Mouse (Mus musculus) adrenal gland, postnatal 36 days (tissue): Measurements from ENCODE around the gene Ubr4. TPM values are rescaled to one million over a fixed set of nuclear protein-coding genes. Genes with fewer than 3 reads are reported as not detected.
"Not testable (repeated sequence)": the region's sequence is repeated elsewhere in the genome, so short reads cannot be mapped to it uniquely, and the experiment has no call there.

Source experiments
- DNase-seq, 2 experiments: peaks; one replicate each; pipeline ENCODE4 v3.0.0; 2021; ENCODE audit warnings: mixed read lengths in 1 of 2
- total RNA-seq, 2 experiments: library from RNA; stranded (reverse); gene quantifications; 2 replicates each; pipeline ENCODE4 v1.2.3; 2021

Gene Ubr4
- total RNA-seq, 2 experiments from 2014 or later = 159 to 191 TPM

DNA sequence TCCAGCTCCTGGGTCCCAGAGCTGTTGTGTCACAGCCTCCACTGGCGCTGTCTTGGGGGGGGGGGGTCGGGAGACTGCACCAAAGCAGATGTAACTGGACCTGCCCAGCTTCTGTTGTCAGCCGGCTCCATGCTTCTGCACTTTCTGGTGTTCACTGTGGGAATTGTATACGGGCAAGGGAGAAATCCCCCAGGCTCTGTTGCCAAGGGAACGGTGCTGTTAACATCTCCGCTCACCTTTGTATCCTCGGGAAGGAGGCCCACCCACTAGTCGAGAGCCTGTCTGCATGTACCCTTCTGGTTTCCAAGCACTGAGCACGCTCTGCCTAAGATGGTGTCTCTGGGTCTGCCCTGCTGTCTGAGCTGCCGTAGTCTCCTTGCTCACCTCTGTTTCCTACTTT lies 134.7 kb downstream of the Ubr4 start:
- no peak for DNase-seq

DNA sequence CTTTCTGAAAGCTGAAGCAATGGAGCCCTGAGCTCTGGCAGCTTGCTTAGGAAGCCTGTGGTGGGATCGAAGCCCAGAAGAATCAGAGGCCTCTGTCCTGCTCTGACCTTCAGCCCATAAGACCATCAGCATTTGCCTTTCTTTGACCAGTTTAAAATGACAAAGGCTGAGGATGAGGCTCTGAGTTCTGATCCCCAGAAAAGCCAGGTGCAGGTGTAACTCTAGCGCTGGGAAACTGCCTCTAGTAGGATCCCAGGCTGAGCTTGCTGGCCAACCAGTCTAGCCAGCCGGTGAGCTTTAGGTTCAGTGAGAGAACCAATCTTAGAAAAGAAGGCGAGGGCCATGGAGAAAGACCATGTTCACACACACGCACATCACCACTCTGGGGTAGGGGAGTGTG lies 135.9 kb downstream of the Ubr4 start:
- DNase-seq = no peak

DNA sequence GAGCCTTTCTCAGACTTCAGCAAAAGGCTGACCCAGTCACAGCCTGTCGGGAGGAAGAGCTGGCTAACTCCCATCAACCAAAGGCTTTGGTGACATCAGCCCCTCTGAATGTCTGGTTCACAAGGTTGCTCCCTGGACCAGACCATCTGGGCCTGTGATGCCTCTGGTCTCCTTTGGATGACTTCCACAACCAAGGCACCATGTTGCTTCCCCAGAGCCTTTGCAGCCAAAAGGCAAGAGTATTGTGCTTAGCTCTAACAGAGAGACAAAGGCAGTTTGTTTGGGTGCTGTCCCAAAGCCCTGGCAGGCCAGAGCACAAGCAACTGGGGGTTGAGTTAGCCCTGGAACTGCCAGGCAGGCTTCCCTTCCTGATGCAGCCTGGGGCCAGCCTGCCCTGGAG lies 137.5 kb downstream of the Ubr4 start:
- DNase-seq = no peak

DNA sequence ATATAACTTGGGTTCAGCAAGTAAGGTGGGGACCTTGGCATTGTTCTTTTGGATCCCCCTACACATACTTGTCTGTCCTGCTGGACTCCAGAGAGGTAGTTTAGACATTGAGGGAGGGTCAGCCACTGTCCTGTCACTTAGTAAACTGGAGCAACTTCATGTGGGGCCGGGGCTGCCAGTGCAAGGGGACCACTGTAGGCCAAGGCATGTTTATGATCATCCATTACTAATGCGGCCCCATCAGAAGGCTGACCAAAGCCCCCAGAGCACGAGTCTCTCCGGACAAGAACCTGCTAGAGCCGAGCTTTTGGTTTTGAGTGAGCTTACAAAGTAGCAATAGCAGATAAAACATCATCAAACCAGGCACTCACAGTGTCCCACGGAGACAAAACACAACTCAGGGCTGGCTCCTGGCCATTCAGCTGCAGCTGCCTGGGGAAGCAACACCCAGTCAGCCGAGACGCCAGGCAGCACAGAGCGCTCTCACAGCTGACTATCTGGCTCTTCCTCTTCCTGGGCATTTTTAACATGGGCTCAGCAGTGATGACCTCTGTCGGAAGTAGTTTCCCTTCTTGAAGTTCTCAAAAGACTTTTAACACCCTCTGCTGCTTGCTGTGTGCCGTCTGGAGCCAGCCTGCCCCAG lies 138.1 kb downstream of the Ubr4 start:
- peak in 1 of 2 experiments; percentile 34 for DNase-seq

DNA sequence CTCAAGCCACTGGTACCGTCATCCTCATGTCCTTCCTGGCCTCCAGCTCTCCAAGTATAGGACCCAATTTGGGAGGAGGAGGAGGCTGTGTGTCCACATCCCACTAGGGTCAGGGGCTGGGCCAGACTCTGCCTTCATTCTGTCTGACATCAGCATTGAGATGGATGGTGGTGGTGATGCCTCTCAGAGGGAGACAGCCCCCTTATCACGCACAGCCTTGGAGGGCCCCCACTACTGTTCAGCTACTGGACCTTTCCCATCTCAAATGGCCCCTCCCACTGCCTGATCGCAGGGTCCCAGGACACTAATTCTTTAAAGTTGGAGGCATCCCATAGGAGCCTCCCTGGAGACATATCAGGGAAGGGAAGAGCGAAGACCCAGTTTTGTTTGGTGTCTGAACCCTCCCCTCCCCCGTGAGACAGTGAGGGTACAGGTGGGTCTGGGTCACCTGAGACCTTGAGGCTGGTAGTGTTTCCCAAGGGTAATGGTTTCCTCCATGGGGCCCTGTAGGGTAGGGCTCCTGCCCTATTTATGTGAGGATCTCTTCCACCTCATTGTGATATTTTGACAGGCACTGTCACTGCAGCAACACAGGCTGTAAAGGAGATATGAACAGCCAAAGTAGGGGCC lies 139.2 kb downstream of the Ubr4 start:
- DNase-seq = no peak

DNA sequence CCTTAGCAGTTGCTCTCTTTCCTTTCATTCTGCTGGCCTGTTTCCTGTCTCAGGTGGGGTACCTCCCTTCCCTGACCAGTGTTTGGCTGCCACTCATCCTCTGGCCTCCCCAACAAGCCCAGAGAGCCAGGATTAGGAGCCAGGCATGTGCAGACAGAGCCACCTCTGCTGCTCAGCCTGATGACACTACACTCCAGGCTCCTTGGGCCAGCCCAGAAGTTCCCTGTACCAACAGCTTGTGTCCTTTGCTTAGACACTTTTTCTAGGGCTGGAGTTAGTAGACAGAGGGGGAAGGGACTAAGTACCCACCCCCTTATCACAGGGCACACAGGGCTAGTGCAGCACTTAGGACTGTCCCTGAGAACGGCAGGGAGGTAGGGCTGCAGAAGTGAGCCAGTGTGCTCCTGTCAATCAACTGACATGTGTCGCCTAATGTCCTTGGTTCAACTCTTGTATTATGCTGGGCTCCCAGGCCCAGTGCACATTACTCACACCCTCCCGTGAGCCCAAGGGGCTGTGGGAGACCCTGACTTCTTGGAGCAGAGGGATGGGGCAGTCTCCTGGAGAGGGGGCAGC lies 139.9 kb downstream of the Ubr4 start:
- DNase-seq = peak in 1 of 2 experiments; percentile 27

DNA sequence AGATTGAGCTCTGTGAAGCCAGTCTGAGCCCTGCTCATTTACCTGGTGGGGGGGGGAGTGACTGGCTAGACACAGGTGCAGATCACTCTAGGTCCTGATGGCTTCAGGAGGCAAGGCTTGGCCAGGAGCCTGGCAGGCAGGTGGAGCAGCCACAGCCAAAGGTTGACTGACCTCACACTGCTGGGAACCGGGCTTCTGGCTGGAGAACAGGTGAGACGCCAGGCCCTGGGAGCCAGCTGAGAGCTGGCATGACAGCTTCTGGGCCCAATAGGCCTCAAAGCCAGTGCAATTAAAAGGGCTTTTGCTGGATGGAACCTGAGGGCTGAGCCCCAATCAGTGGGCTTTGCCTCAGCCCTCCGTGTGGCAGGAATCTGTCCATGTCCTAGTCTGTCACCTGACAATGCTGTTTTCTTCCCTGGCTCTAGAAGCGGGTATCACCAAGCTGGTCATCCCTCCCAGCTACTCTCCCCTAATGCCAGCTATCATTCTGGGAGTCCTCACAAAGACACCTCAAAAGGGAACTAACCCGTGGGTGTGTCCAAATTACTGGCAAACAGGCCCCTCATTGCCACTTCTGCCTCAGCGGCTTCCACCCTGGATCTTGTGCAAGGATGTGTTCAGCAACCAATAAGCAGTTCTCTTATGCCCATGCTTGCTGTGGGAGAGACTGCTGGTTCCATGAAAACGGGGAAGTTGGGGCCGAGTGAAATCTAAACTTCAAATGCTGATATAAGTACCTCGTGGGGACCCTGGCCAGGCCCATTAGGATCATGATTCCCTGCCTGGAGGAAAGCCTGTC lies 141.0 kb downstream of the Ubr4 start:
- DNase-seq = peak in 1 of 2 experiments; percentile 28

DNA sequence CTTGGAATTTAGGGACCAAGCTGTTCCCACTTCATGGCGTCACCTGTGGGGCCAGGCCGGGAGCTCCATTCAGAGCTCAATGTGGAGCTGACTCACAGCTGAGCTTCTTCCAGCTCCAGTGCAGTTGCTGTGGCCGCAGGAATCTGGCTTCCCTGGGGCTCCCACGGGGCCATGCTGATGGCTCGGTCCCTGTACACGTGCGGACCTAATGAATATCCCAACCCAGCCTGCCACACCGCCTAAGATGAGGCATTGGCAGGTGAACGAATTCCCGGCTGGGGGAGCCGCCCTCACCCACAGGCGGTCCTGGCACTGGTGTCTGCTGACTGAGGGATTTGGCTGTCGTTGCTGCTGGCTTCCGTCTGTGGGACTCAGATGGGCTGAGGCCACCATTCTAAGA lies 148.4 kb downstream of the Ubr4 start:
- DNase-seq = no peak

DNA sequence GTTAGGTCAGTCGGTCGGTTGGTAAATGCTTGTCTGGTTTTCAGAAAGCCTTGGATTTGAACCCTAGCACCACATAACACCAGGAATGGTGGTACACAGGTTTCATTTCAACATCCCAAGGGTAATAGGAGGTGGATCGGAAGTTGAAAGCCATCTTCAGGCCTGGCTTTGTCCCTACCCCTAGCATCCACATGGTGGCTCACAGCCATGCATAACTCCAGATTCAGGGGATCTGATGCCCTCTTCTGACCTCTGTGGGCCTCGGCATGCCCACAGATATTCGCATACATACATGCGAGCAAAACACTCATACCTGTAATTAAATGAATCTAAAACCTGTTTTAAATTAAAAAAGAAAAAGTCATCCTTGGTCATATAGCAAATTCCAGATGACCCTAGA lies 149.3 kb downstream of the Ubr4 start:
- no peak for DNase-seq

DNA sequence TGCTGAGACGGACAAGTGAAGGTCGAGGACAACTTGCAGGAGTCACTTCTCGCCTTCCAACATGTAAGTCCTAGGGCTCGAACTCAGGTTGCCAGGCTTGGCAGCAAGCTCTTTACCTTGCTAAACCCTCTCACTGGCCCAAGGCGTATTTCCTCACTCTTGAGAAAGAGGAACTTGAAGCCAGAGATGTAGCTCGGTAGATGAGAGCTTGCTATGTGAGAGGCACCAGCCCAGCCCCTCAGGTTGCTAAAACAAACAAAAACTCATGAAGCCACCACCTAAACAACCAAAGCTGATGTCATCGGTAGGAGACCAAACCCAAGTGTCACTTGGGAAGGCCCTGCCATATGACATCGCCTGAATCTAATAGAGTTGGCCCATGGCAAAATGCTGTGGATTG lies 151.5 kb downstream of the Ubr4 start:
- no peak for DNase-seq

DNA sequence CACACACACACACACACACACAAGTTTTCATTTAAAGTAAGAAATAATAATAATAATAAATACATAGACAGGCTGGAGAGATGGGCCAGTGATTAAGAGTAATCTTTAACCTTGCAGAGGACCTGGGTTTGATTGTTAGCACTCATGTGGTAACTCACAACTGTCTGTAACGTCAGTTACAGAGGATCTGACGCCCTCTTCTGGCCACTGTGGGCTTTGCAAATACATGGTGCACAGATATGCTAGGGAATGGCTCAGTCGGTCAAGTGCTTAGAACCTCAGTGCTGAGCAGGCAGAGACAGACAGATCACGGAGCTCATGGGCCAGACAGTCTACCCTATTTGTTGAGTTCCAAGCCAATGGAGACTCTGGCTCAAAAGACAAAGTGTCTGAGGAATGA lies 153.3 kb downstream of the Ubr4 start:
- no peak for DNase-seq

DNA sequence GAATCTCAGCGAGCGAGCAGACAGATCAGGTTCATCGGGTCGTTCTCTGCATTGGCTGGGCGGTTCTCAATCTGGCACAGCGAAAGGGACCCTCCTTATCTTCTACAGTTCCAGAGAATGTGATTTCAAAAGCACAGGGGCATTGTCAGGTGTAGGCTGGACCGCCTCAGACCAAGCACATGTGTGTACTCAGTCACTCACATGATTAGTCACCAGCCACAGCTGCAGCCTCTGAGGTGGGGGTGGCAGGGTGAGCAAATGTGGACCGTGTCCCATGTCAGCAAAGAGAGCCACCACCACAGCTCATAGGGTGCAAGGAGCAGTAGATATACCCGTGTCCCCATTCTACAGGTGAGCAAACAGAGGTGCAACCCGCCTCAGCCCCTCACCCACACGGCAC lies 154.3 kb downstream of the Ubr4 start:
- no peak for DNase-seq

DNA sequence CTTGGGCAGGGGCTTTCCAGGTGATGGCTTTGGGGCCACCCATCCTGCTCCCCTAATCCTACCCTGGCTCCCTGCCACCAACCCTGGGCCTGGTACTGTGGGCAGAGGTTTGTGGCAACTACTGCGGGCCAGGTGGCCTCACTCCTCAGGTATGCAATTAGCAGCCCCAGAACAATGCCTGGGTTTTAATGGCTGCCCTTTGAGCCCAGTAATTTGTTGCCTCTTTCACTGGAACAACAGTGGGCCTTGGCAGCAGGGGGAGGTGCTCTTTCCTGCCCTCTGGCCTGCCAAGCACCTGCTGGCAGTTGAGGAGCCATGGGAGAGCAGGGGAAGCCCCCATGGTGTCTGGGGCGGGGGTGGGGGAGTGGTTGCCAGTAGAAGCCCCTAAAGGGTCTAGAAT lies 156.7 kb downstream of the Ubr4 start:
- no peak for DNase-seq

DNA sequence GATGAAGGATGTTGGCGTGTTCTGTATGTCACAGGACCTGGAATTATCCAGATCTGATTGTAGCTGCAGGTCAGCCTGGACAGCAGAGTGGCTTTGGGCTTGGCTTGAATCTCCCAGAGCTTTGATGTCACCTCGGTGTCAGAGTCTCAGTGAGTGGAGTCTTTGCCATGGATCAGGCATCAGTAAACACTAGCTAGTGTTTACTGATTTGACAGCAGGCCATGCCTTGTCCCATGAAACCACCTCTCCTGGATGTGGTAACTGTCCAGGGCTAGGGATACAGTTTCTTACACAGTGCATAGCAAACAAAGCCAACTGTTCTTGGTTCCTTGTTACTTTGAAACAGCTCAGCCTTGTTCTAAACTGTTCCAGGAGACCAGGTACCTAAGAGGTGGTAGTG lies 159.1 kb downstream of the Ubr4 start:
- DNase-seq = no peak

DNA sequence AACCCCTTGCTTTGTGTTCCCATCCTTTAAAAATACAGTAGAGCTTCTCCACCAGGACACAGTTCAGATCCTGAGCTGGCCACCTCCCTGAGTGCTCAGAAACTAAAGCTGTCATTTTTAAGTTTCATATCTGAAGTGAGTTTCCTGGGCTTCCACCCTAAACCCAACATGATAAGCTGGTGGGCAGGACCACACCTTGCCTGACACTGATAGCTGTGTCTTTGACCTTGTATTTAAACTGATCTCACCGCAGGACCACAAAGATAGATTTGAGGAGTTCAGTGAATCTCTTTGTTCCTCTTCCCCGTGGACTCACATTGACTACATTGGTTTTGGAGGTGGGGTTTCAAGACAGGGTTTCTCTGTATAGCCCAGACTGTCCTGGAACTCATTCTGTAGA lies 160.6 kb downstream of the Ubr4 start:
- no peak for DNase-seq

DNA sequence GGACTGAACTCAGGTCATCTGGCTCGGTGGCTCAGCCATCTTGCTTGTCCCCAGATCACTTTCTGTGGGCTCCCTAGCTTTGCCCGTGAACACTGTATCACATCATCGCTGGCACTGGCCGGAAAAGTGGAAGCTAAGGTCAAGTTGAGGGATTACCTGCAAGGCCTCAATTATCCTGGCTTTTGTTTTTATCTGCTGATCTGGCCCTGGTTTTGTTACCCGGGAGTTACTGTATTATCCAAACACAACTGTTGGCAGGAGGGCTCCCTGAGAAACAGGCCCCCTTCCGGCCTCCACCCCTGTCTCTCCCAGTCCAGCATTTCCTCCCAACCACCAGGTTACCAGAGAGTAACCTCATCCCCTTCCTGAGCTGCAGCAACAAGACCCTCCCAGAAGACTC lies 166.8 kb downstream of the Ubr4 start:
- DNase-seq = no peak

DNA sequence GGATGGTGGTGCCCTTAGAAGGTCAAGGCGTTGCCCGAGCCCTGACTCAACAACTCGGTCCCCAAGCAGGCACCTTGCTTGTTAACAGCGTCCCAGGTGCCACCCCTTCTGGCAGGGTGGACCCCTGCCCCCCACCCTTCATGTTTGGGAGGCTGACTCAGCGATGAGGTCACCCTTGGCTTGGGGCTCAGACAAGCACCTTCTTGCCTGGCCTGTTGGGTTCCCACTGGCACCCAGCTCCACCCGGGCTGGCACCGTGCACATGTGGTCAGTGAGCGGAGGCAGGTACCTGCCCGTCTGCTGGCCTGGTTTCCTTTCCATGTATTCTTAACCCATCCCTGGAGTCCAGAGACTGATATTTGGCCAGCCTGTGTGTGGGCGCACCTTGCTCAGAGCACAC lies 169.5 kb downstream of the Ubr4 start:
- no peak for DNase-seq

DNA sequence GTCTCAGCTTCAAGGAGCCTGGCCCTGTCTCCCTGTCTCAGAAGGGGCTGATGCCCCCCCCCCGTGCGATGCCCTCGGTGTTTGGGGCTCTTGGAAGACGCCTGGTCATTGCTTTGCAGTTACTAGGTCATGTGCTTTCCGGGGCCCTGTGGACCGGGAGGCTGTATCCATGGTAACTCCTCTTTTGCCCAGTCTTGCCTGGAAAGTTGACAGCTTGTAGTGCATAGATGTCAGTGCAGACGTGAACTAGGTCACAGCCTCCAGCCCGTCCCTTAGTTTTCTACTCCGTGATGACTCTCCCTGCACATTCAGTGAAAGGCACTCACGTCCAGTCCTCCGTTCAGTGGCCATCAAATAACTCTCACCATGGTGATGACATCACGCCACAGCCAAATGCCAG lies 174.1 kb downstream of the Ubr4 start:
- DNase-seq = no peak

DNA sequence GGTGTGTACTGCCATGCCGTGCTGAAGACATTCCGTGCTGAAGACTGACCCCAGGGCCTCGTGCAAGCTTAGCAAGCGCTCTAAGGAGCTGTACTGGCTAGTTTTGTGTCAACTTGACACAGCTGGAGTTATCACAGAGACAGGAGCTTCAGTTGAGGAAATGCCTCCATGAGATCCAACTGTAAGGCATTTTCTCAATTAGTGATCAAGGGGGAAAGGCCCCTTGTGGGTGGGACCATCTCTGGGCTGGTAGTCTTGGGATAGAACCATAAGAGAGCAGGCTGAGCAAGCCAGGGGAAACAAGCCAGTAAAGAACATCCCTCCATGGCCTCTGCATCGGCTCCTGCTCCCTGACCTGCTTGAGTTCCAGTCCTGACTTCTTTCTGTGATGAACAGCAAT lies 177.8 kb downstream of the Ubr4 start, which contains the start of gene Iffo2:
Gene Iffo2 (plus strand): TSS at position 301 of the 400 bp plus-strand sequence.
- not testable (repeated sequence) for DNase-seq

DNA sequence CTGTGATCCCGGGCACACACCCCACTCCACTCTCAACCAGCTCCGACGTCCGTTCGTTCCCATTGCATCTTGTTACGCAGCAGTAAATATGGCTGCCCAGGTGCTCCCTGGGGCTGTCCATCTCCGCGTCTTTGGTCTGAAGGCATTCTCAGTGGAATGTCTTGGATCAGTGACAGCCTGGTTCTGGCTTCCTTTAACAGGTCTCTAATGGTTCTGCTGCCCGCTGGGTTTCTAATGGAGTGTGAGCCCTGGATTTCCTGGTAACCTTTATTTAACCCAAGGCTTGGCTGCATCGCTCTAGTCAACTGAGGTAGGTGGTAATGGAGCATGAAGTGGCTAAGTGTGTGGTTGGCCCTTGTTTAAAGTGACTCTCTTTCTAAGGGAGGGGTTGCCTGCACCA lies 179.7 kb downstream of the Ubr4 start:
- no peak for DNase-seq

DNA sequence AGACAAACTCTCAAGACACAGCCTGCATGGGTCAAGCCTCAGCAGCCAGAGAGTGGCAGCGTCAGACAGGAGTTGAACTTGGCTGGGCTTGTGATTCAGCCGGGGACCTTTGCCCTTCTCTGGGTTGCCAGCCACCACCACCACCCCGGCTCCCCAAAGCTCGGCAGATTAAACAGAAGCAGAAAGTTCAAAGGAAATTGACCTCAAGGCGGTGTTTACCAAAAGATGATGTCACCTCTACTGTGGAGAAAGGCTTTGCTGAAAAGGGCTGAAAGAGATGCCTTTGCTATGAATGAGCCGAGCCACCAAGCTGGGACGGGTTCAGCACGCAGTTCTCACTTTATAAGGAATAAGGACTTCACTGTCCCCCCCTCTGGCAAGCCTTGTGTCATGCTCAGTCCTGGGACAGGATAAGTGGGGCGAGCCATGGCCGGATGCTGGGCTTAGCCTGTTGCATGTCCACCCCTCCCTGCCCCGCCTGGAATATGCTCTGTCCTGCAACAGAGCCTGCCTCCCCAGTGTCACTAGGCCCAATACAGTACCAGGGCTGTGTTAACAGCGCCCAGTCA lies 182.8 kb downstream of the Ubr4 start:
- DNase-seq = peak; percentile 44 to 63

DNA sequence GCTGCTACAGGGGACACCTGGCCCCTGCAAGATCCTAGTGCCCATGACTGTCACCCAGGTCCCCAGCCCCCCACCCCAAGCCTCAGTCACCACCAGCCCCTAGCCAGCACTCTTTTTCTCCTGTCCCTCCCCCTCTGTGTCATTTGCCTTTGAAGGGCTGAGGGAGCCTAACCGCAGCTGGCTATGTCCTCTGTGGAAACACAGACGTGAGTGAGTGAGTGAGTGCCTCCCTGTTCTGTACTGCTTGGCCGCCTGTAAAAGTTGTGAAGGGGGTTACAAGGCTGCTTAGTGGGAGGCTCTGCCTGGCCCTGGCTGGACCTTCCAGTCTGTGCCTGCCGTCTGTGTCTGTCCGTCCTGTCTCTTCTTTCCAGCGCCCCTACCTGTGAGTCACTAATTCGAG lies 183.3 kb downstream of the Ubr4 start:
- no peak for DNase-seq

DNA sequence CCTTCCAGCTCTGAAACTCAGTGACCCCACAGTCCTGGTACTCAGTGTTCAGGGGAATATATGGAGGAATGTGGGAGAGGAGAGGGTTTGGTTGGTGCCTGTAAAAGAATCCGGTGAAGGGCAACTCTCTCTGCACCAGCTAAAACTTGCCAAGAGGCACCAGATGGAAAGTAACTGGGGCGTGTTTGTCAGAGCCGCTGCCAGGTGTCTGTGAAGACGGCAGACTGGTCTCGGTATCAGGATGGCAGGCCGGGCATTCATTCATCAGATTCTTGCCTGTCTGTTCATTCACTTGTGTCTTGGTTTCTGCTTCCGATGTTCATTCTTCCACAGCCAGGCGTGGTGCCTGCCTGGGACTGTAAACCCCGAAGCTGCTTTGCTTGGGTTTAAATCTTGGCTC lies 184.3 kb downstream of the Ubr4 start:
- no peak for DNase-seq
